In the genomic region with DNA sequence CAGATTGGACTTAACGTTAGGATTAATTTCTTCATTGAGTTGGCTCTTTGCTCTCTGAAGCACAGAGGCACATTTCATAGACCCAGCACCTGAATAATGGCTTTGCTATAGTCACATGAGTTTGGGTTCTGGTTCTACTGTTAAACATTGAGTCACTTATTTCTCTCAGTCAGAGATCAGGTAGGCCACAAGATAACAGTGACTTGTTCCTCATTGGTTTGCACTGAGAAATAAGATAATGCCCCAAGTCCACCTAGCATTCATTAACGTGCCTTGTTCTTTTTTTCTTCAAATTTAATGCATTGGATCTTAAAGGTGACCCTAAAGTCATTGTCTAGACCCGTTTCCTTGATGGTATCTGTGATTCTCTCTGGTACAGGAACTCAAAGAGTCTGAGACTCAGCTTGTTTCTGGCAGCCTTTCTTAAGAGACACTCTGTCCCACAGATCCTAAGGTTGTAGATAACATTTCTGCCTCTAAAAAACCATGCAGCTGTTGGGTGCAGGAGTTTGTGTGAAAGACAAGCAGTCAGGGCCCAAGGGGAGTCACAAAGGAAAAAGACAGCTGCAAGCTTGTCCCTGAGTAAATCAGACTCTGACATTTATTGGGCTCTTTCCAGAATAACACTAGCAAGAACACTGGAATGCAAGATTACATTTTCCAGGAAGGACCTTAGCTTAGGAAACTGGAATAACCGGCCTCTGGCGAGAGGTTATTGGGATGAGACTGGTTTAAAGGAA, we compare ENCODE assay signal across 17 mouse cellular contexts. TPM values are rescaled to one million over a fixed set of nuclear protein-coding genes. Genes with fewer than 3 reads are reported as not detected.
DNase-seq lines count a peak whose midpoint lies in the region; ATAC-seq and TF ChIP-seq lines count a peak whose summit lies in the region.
"Had no signal": no experiment of that assay in that cellular context is flagged by ENCODE, and none has a peak within 500 bp of the region (broad histone marks: within the 10 kb centered on the region; RNA-seq: fewer than 3 reads in every experiment).

No protein-coding gene starts in this region.

- no peaks in the 10 kb centered on the region for H3K36me3 ChIP-seq in kidney, embryonic 15.5 days
- H3K36me3 ChIP-seq: G1E; liver, embryonic 12.5 days; neural tube, embryonic 12.5 days had no signal

- H3K4me3 ChIP-seq in kidney, embryonic 15.5 days (replicated peaks): no peak overlapping the region
- H3K4me3 ChIP-seq in layer of hippocampus, adult 2 months: no peak overlapping the region
- H3K4me3 ChIP-seq: liver, embryonic 12.5 days; neural tube, embryonic 12.5 days had no signal

- H3K4me2 ChIP-seq in kidney, embryonic 15.5 days: no peak overlapping the region
- H3K4me2 ChIP-seq: liver, embryonic 12.5 days; midbrain, embryonic 11.5 days; neural tube, embryonic 12.5 days had no signal

- no peak for ATAC-seq in kidney, embryonic 15.5 days (replicated peaks; ENCODE audit: low FRiP score)
- no peak for ATAC-seq in monocyte, adult 5-6 weeks (replicated peaks; ENCODE audit: insufficient number of reproducible peaks, low FRiP score, low TSS enrichment, poor library complexity, severe bottlenecking)
- ATAC-seq: activated CD4-positive, CD25-positive, alpha-beta regulatory T cell, adult 4 months; liver, embryonic 12.5 days had no signal

- H3K9ac ChIP-seq in kidney, embryonic 15.5 days: no peak overlapping the region
- H3K9ac ChIP-seq: liver, embryonic 12.5 days; neural tube, embryonic 12.5 days had no signal

- H3K27me3 ChIP-seq in kidney, embryonic 15.5 days: no peaks in the 10 kb centered on the region
- H3K27me3 ChIP-seq: liver, embryonic 12.5 days; neural tube, embryonic 12.5 days had no signal

- WGBS in kidney, embryonic 15.5 days: 45% methylated on average over 5 of the region's 5 CpGs

- TF ChIP-seq CTCF in layer of hippocampus, adult 2 months (conservative IDR thresholded peaks at IDR 0.05): no peak

- H3K4me1 ChIP-seq in kidney, embryonic 15.5 days: peaks cover 11% of the 10 kb centered on the region
- H3K4me1 ChIP-seq: liver, embryonic 12.5 days had no signal

- H3K9me3 ChIP-seq in kidney, embryonic 15.5 days (replicated peaks): no peaks in the 10 kb centered on the region
- H3K9me3 ChIP-seq: G1E; liver, embryonic 12.5 days; neural tube, embryonic 12.5 days had no signal

- intact Hi-C loops in heart, postnatal 25 days (cut with DNase I): no loop called here

- DNase-seq in adrenal gland, adult (ENCODE audit: inconsistent age in 2 of 2, low spot score in 1 of 2): peak; percentile 13 to 73
- no peak for DNase-seq in adrenal gland, postnatal 4 days (ENCODE audit: low spot score in 2 of 2)
- DNase-seq in kidney, adult 8-10 months: peak; percentile 2 to 17
- DNase-seq in heart, postnatal 25 days (ENCODE audit: low spot score): peak; percentile 13
- peak; percentile 29 for DNase-seq in lung, postnatal 36 days
- DNase-seq in layer of hippocampus, adult 2 months (ENCODE audit: low spot score in 2 of 2): no peak
- DNase-seq: gastrocnemius, postnatal 36 days; layer of hippocampus, postnatal 36 days had no signal

- no peak overlapping the region for H3K27ac ChIP-seq in kidney, embryonic 15.5 days
- H3K27ac ChIP-seq in layer of hippocampus, adult 2 months: no peak overlapping the region
- H3K27ac ChIP-seq: liver, embryonic 12.5 days; neural tube, embryonic 12.5 days had no signal

RNA-seq across cellular contexts. Expression of gene Msgn1, which starts 17.9 kb away (rescaled TPM):
- not detected for total RNA-seq in adrenal gland, postnatal 4 days (2021)
- not detected in 2 replicates for polyA plus RNA-seq in kidney, embryonic 15.5 days (2015; fragmentation: Nextera tagmentation; extraction: Ambion mirVana)
- total RNA-seq in heart, postnatal 25 days (2021): not detected
- not detected for total RNA-seq in layer of hippocampus, adult 2 months (2021)
- total RNA-seq in monocyte, adult 5-6 weeks (2017): 4.5 to 5.4 TPM in 2 of 3 replicates, not detected in the other
- total RNA-seq: G1E; gastrocnemius, postnatal 36 days; layer of hippocampus, postnatal 36 days had no signal
- polyA plus RNA-seq: activated CD4-positive, CD25-positive, alpha-beta regulatory T cell, adult 4 months; G1E; liver, embryonic 12.5 days; midbrain, embryonic 11.5 days; neural tube, embryonic 12.5 days; stomach, embryonic 14.5 days; urinary bladder, adult 2 months had no signal

RNA-seq across cellular contexts. Expression of gene Gen1, which starts 38.9 kb away (rescaled TPM):
- 1 to 10 TPM; 6.3 to 10.0 TPM for total RNA-seq in adrenal gland, postnatal 4 days (2021)
- polyA plus RNA-seq in kidney, embryonic 15.5 days (2015; fragmentation: Nextera tagmentation; extraction: Ambion mirVana): 9.6 and 11.4 TPM in 2 replicates
- total RNA-seq in heart, postnatal 25 days (2021): 1 to 10 TPM; 1.1 to 1.3 TPM
- 1 to 10 TPM; 1.3 to 3.3 TPM for total RNA-seq in layer of hippocampus, adult 2 months (2021)
- total RNA-seq in monocyte, adult 5-6 weeks (2017): 2.5 to 4.9 TPM (median 3.6 TPM) in 3 replicates

RNA-seq across cellular contexts. Expression of gene Smc6, which starts 39.0 kb away (rescaled TPM):
- 10 to 100 TPM; 61.7 to 66.1 TPM for total RNA-seq in adrenal gland, postnatal 4 days (2021)
- polyA plus RNA-seq in kidney, embryonic 15.5 days (2015; fragmentation: Nextera tagmentation; extraction: Ambion mirVana): 142 and 147 TPM in 2 replicates
- 10 to 100 TPM; 42.9 to 50.3 TPM for total RNA-seq in heart, postnatal 25 days (2021)
- total RNA-seq in layer of hippocampus, adult 2 months (2021): 10 to 100 TPM; 31.7 to 38.6 TPM
- total RNA-seq in monocyte, adult 5-6 weeks (2017): 335 to 352 TPM (median 349 TPM) in 3 replicates

Comparison
In these comparisons a context has a peak if more than half of its experiments do, and no peak if none do; other contexts are left out.
1. DNase-seq: peak in adrenal gland, adult (2 of 2), kidney, adult 8-10 months (2 of 2), heart, postnatal 25 days (single experiment) and lung, postnatal 36 days (single experiment); none in adrenal gland, postnatal 4 days (0 of 2) and layer of hippocampus, adult 2 months (0 of 2).